Mouse (Mus musculus) splenic B cell, adult 2 months (primary cell): ENCODE data around the gene Sp6.

Experiments
- DNase-seq: peaks from one replicate; pipeline ENCODE4 v3.0.0-alpha.2; 2011; ENCODE audit warnings: low read depth, low spot score
- H3K27me3 ChIP-seq: 2 replicates; pipeline ENCODE4 v1.6.1; 2012; ENCODE audit warnings: mild to moderate bottlenecking, low read length, moderate library complexity, mixed read lengths; ENCODE audit not compliant: control insufficient read depth, poor library complexity, insufficient read depth, severe bottlenecking
- H3K36me3 ChIP-seq: 2 replicates; pipeline ENCODE4 v1.6.1; 2012; ENCODE audit warnings: mild to moderate bottlenecking, low read length, moderate library complexity, mixed read lengths; ENCODE audit not compliant: control insufficient read depth, poor library complexity, insufficient read depth, severe bottlenecking

Sp6 gene

GRCm38 (mm10) chr11:97050216-97050943 is 37.2 kb downstream of the Sp6 start, which contains the start of gene Osbpl7:
Osbpl7 (plus strand) TSS chr11:97050628.
- peak; percentile 69 for DNase-seq
- Histone ChIP-seq H3K27me3 (no peaks in the 10 kb centered on the region), H3K36me3 (peaks cover 7% of the 10 kb centered on the region; the same call in 1 of the 2 replicates)

- Histone ChIP-seq H3K27me3 (no peaks in the 10 kb centered on the region), H3K36me3 (peaks cover 10% of the 10 kb centered on the region; the same call in 1 of the 2 replicates)
- no peak for DNase-seq
Observed at GRCm38 (mm10) chr11:97050944-97051586, 37.9 kb downstream of the Sp6 start.

- H3K27me3 ChIP-seq, result no peaks in the 10 kb centered on the region
- peak; percentile 52 for DNase-seq
- peaks cover 12% of the 10 kb centered on the region; the same call in 1 of the 2 replicates for H3K36me3 ChIP-seq
Observed at GRCm38 (mm10) chr11:97052219-97052646, 39.0 kb downstream of the Sp6 start.

- DNase-seq, result no peak
- H3K36me3 ChIP-seq, result peaks cover 12% of the 10 kb centered on the region
- H3K27me3 ChIP-seq, result no peaks in the 10 kb centered on the region
Observed at GRCm38 (mm10) chr11:97063274-97063920, 50.2 kb downstream of the Sp6 start.

- peaks cover 9% of the 10 kb centered on the region for H3K36me3 ChIP-seq
- peak; percentile 18 for DNase-seq
- no peaks in the 10 kb centered on the region for H3K27me3 ChIP-seq
Observed at GRCm38 (mm10) chr11:97063921-97064295, 50.7 kb downstream of the Sp6 start.

GRCm38 (mm10) chr11:97065538-97066295 is 52.5 kb downstream of the Sp6 start:
- no peak for DNase-seq
- Histone ChIP-seq H3K27me3 (no peaks in the 10 kb centered on the region), H3K36me3 (no peaks in the 10 kb centered on the region)

- H3K36me3 ChIP-seq, result no peaks in the 10 kb centered on the region
- no peak for DNase-seq
- no peaks in the 10 kb centered on the region for H3K27me3 ChIP-seq
Observed at GRCm38 (mm10) chr11:97066656-97067360, 53.6 kb downstream of the Sp6 start.

- no peak for DNase-seq
Observed at GRCm38 (mm10) chr11:97069333-97069732, 56.1 kb downstream of the Sp6 start.

GRCm38 (mm10) chr11:97069770-97070169 is 56.6 kb downstream of the Sp6 start:
- H3K27me3 ChIP-seq, result no peaks in the 10 kb centered on the region
- H3K36me3 ChIP-seq, result no peaks in the 10 kb centered on the region
- DNase-seq, result no peak

More at GRCm38 (mm10) chr11:97069333-97069732, 56.1 kb downstream of the Sp6 start:
- Histone ChIP-seq H3K36me3 (no peaks in the 10 kb centered on the region), H3K27me3 (no peaks in the 10 kb centered on the region)

GRCm38 (mm10) chr11:97071129-97071528 is 57.9 kb downstream of the Sp6 start:
- no peaks in the 10 kb centered on the region for H3K27me3 ChIP-seq
- no peaks in the 10 kb centered on the region for H3K36me3 ChIP-seq
- DNase-seq, result no peak

GRCm38 (mm10) chr11:97072533-97072932 is 59.3 kb downstream of the Sp6 start:
- no peaks in the 10 kb centered on the region for H3K36me3 ChIP-seq
- peak; percentile 69 for DNase-seq
- no peaks in the 10 kb centered on the region for H3K27me3 ChIP-seq

GRCm38 (mm10) chr11:97074235-97074634 is 61.0 kb downstream of the Sp6 start:
- no peaks in the 10 kb centered on the region for H3K36me3 ChIP-seq
- no peak for DNase-seq
- no peaks in the 10 kb centered on the region for H3K27me3 ChIP-seq
